ENCODE assay signal across 22 mouse cellular contexts in genomic region chr19:46078535-46078934, GRCm38 (mm10). TPM values are rescaled to one million over a fixed set of nuclear protein-coding genes. Genes with fewer than 3 reads are reported as not detected.
DNase-seq lines count a peak whose midpoint lies in the region; ATAC-seq and TF ChIP-seq lines count a peak whose summit lies in the region.
"Had no signal": no experiment of that assay in that cellular context is flagged by ENCODE, and none has a peak within 500 bp of the region (broad histone marks: within the 10 kb centered on the region; RNA-seq: fewer than 3 reads in every experiment).

No protein-coding gene starts in this region.

- H3K9ac ChIP-seq in heart, embryonic 12.5 days: 0 out of 2 replicates have a peak overlapping the region, but pooled peaks have one; percentile 7
- H3K9ac ChIP-seq: forebrain, embryonic 15.5 days; heart, embryonic 15.5 days; hindbrain, embryonic 15.5 days had no signal

- no peak for ATAC-seq in heart, embryonic 12.5 days (ENCODE audit: insufficient number of reproducible peaks, low FRiP score)
- no peak for ATAC-seq in G1E (ENCODE audit: extremely low read depth, insufficient number of reproducible peaks, low FRiP score, poor library complexity, severe bottlenecking)
- ATAC-seq: CD4-positive, CD25-positive, alpha-beta regulatory T cell, adult 4 months; forebrain, embryonic 15.5 days; intestine, embryonic 16.5 days had no signal

- TF ChIP-seq CTCF in E14TG2a.4 (conservative IDR thresholded peaks at IDR 0.05; ENCODE audit: low read length): no peak
- TF ChIP-seq CTCF in G1E (IDR thresholded peaks at IDR 0.05; ENCODE audit: low read depth, low read length): no peak

- H3K4me1 ChIP-seq in heart, embryonic 12.5 days (replicated peaks): peaks cover 17% of the 10 kb centered on the region
- H3K4me1 ChIP-seq in E14TG2a.4 (replicated peaks; ENCODE audit: low read depth, low read length): peaks cover 80% of the 10 kb centered on the region
- H3K4me1 ChIP-seq in G1E (ENCODE audit: insufficient read depth, low read depth, low read length): peaks cover 44% of the 10 kb centered on the region

- no peak overlapping the region for H3K4me3 ChIP-seq in heart, embryonic 12.5 days
- H3K4me3 ChIP-seq in E14TG2a.4 (replicated peaks; ENCODE audit: low read length): peak overlapping the region; percentile 65
- peak overlapping the region; percentile 5; the same call in 1 of the 2 replicates for H3K4me3 ChIP-seq in G1E (ENCODE audit: low read depth, low read length)
- H3K4me3 ChIP-seq: forebrain, embryonic 15.5 days; heart, embryonic 10.5 days; heart, embryonic 15.5 days; hindbrain, embryonic 15.5 days had no signal

- no peak overlapping the region for H3K4me2 ChIP-seq in heart, embryonic 12.5 days
- H3K4me2 ChIP-seq: forebrain, embryonic 15.5 days; heart, embryonic 15.5 days; hindbrain, embryonic 15.5 days had no signal

- intact Hi-C loops in heart, postnatal 14 days (cut with DNase I): no loop called here

- H3K27ac ChIP-seq in heart, embryonic 12.5 days (ENCODE audit: poor library complexity, severe bottlenecking): no peak overlapping the region
- H3K27ac ChIP-seq: forebrain, embryonic 15.5 days; heart, embryonic 10.5 days; heart, embryonic 15.5 days; hindbrain, embryonic 15.5 days had no signal

- peaks cover 60% of the 10 kb centered on the region for H3K36me3 ChIP-seq in heart, embryonic 12.5 days
- H3K36me3 ChIP-seq in E14TG2a.4 (ENCODE audit: insufficient read depth, low read length) (peaks cover 77% of the 10 kb centered on the region), G1E (replicated peaks) (peaks cover 77% of the 10 kb centered on the region)

- H3K27me3 ChIP-seq in heart, embryonic 12.5 days (replicated peaks): no peaks in the 10 kb centered on the region
- H3K27me3 ChIP-seq in E14TG2a.4 (ENCODE audit: insufficient read depth, low read length) (no peaks in the 10 kb centered on the region), G1E (ENCODE audit: insufficient read depth, low read length) (no peaks in the 10 kb centered on the region)
- H3K27me3 ChIP-seq: forebrain, embryonic 15.5 days; heart, embryonic 15.5 days; hindbrain, embryonic 15.5 days had no signal

- WGBS in heart, embryonic 12.5 days: 77% methylated on average over 3 of the region's 3 CpGs

- DNase-seq in heart, postnatal 14 days: no peak
- no peak for DNase-seq in G1E (ENCODE audit: low spot score)
- no peak for DNase-seq in cerebellum, adult 18-20 months
- DNase-seq in kidney, adult 8-10 months: no peak
- DNase-seq: adrenal gland, postnatal 10 days; cerebellum, adult 11 months; cerebellum, adult 9-10 months; cerebellum, postnatal 25 days; gastrocnemius, postnatal 36 days; heart, adult 18-20 months had no signal

- H3K9me3 ChIP-seq in heart, embryonic 12.5 days (replicated peaks): no peaks in the 10 kb centered on the region
- no peaks in the 10 kb centered on the region for H3K9me3 ChIP-seq in E14TG2a.4 (ENCODE audit: low read length)
- no peaks in the 10 kb centered on the region for H3K9me3 ChIP-seq in G1E (replicated peaks)
- H3K9me3 ChIP-seq: forebrain, embryonic 15.5 days; heart, embryonic 10.5 days; heart, embryonic 15.5 days; hindbrain, embryonic 15.5 days had no signal

RNA-seq across cellular contexts. Expression of gene Nolc1, which starts 2.9 kb away (rescaled TPM):
- 56.2 and 60.3 TPM in 2 replicates for polyA plus RNA-seq in heart, embryonic 12.5 days (2016; fragmentation: Nextera tagmentation; extraction: Ambion mirVana)
- 10 to 100 TPM; 16.4 to 17.2 TPM for total RNA-seq in heart, postnatal 14 days (2021)
- 116 and 130 TPM in 2 replicates for total RNA-seq in G1E (2014; fragmentation: Nextera tagmentation)
- 121 and 153 TPM in 2 replicates for total RNA-seq in G1E (2017)
- polyA plus RNA-seq in G1E (2012): 145 and 147 TPM in 2 replicates

RNA-seq across cellular contexts. Expression of gene Ldb1, which starts 33.5 kb away (rescaled TPM):
- polyA plus RNA-seq in heart, embryonic 12.5 days (2016; fragmentation: Nextera tagmentation; extraction: Ambion mirVana): 84.2 and 85.0 TPM in 2 replicates
- total RNA-seq in heart, postnatal 14 days (2021): 10 to 100 TPM; 54.4 to 61.0 TPM
- total RNA-seq in G1E (2014; fragmentation: Nextera tagmentation) (145 and 160 TPM in 2 replicates), G1E (2017) (68.6 and 76.6 TPM in 2 replicates)
- 405 and 501 TPM in 2 replicates for polyA plus RNA-seq in G1E (2012)

RNA-seq across cellular contexts. Expression of gene Pprc1, which starts 33.8 kb away (rescaled TPM):
- 30.6 and 37.9 TPM in 2 replicates for polyA plus RNA-seq in heart, embryonic 12.5 days (2016; fragmentation: Nextera tagmentation; extraction: Ambion mirVana)
- 10 to 100 TPM; 13.8 to 14.1 TPM for total RNA-seq in heart, postnatal 14 days (2021)
- 72.0 and 132 TPM in 2 replicates for total RNA-seq in G1E (2014; fragmentation: Nextera tagmentation)
- total RNA-seq in G1E (2017): 9.8 and 11.8 TPM in 2 replicates
- polyA plus RNA-seq in G1E (2012): 54.8 and 73.3 TPM in 2 replicates

RNA-seq across cellular contexts. Expression of gene Elovl3, which starts 53.2 kb away (rescaled TPM):
- not detected in 2 replicates for polyA plus RNA-seq in heart, embryonic 12.5 days (2016; fragmentation: Nextera tagmentation; extraction: Ambion mirVana)
- under 1 TPM in 1 of 2 experiments, not detected in 1; 0.67 TPM for total RNA-seq in heart, postnatal 14 days (2021)
- total RNA-seq in G1E (2014; fragmentation: Nextera tagmentation): not detected in 2 replicates
- total RNA-seq in G1E (2017): 0.06 TPM in 1 of 2 replicates, not detected in the other
- not detected in 2 replicates for polyA plus RNA-seq in G1E (2012)
- total RNA-seq: gastrocnemius, adult 8-10 months; gastrocnemius, postnatal 36 days had no signal
- polyA plus RNA-seq: brain, embryonic 14.5 days; CD4-positive, CD25-positive, alpha-beta regulatory T cell, adult 4 months; cortical plate, adult 2 months; forebrain, embryonic 15.5 days; heart, embryonic 10.5 days; heart, embryonic 15.5 days; hindbrain, embryonic 11.5 days; intestine, embryonic 16.5 days had no signal

Comparison
In these comparisons a context has a peak if more than half of its experiments do, and no peak if none do; other contexts are left out.
1. RNA of gene Nolc1, which starts 2.9 kb away (total RNA-seq): 116 to 153 TPM in G1E; 16.4 to 17.2 TPM in heart, postnatal 14 days; every median in the first group is over 4 times any median in the second.